Mouse (Mus musculus): ENCODE results near the gene Mcm9.

- TF ChIP-seq CTCF (IDR thresholded peaks at IDR 0.05; ENCODE audit: borderline replicate concordance, insufficient read depth, low read length), result no peak
- no peak for TF ChIP-seq POLR2A (IDR thresholded peaks at IDR 0.05; ENCODE audit: low read depth, low read length)
Measured at GRCm38 (mm10) chr10:53502471-53502870, 127.8 kb downstream of the Mcm9 start.
